Mouse (Mus musculus) forebrain, embryonic 14.5 days (tissue): Measurements from ENCODE around the gene Klf3. TPM values are rescaled to one million over a fixed set of nuclear protein-coding genes. Genes with fewer than 3 reads are reported as not detected.
"Not testable (repeated sequence)": the region's sequence is repeated elsewhere in the genome, so short reads cannot be mapped to it uniquely, and the experiment has no call there.

Experiments used
- ATAC-seq: fragments of 200-750 bp; cut with Nextera tagmentation; 2 replicates; pipeline ENCODE4 v1.8.0; 2017; ENCODE audit warnings: mild to moderate bottlenecking, moderate library complexity
- DNase-seq: peaks from one replicate; pipeline ENCODE4 v3.0.0-alpha.2; 2015; ENCODE audit warnings: low spot score
- H3K27ac ChIP-seq: fragments of 300-500 bp; sonication (generic); 2 replicates; pipeline ENCODE4 v1.5.1; 2014; ENCODE audit warnings: low read depth, mild to moderate bottlenecking, control low read depth, low read length, moderate library complexity
- H3K27me3 ChIP-seq: fragments of 300-500 bp; sonication (generic); replicated peaks from 2 replicates; pipeline ENCODE4 v1.6.1; 2014; ENCODE audit warnings: low read length, control low read depth, mixed read lengths; ENCODE audit not compliant: control insufficient read depth, insufficient read depth
- H3K36me3 ChIP-seq: fragments of 300-500 bp; sonication (generic); 2 replicates; pipeline ENCODE4 v1.6.1; 2014; ENCODE audit warnings: low read length, control low read depth; ENCODE audit not compliant: control insufficient read depth, insufficient read depth
- H3K4me1 ChIP-seq: fragments of 300-500 bp; sonication (generic); 2 replicates; pipeline ENCODE4 v1.6.1; 2014; ENCODE audit warnings: antibody characterized with exemption, low read length, control low read depth; ENCODE audit not compliant: control insufficient read depth, insufficient read depth
- H3K4me2 ChIP-seq: fragments of 300-500 bp; sonication (generic); 2 replicates; pipeline ENCODE4 v1.6.1; 2014; ENCODE audit warnings: mild to moderate bottlenecking, control low read depth, low read length
- H3K4me3 ChIP-seq: fragments of 300-500 bp; sonication (generic); 2 replicates; pipeline ENCODE4 v1.5.1; 2014; ENCODE audit warnings: low read depth, low read length, control low read depth
- H3K9ac ChIP-seq: fragments of 300-500 bp; sonication (generic); 2 replicates; pipeline ENCODE4 v1.6.1; 2014; ENCODE audit warnings: mild to moderate bottlenecking, low read length, control low read depth, moderate library complexity
- H3K9me3 ChIP-seq: fragments of 300-500 bp; sonication (generic); replicated peaks from 2 replicates; pipeline ENCODE4 v1.6.1; 2016; ENCODE audit warnings: low read length, control low read depth, mixed read lengths; ENCODE audit not compliant: control insufficient read depth
- WGBS: fragments of 180-500 bp; shearing (Covaris S2); extraction: QIAGEN DNeasy Blood & Tissue Kit; methylation state at CpG from one replicate; pipeline ENCODE4 v1.1.7; 2014; 5-methylcytosine and 5-hydroxymethylcytosine counted together
- polyA plus RNA-seq: library from polyadenylated mRNA; unstranded; fragments of >200 nt; fragmentation: Nextera tagmentation; extraction: Ambion mirVana; gene quantifications from 2 replicates; pipeline ENCODE4 v1.2.1, GENCODE M21; 2014

Klf3 gene
- polyA plus RNA-seq, 1 experiment from 2014 or later = 19.3 TPM

- Histone ChIP-seq H3K4me2 (no peak overlapping the region), H3K4me3 (no peak overlapping the region), H3K27ac (no peak overlapping the region), H3K4me1 (peaks cover 1% of the 10 kb centered on the region; the same call in 1 of the 2 replicates), H3K9me3 (no peaks in the 10 kb centered on the region), H3K36me3 (no peaks in the 10 kb centered on the region), H3K27me3 (no peaks in the 10 kb centered on the region), H3K9ac (no peak overlapping the region)
- WGBS = 87% methylated on average over 5 of the region's 5 CpGs
- no peak for DNase-seq
- no peak for ATAC-seq
Measured at GRCm38 (mm10) chr5:64867551-64867950, 64.4 kb downstream of the Klf3 start.

GRCm38 (mm10) chr5:64876086-64876830 is 73.1 kb downstream of the Klf3 start:
- H3K36me3 ChIP-seq = no peaks in the 10 kb centered on the region
- WGBS = 75% methylated on average over 12 of the region's 12 CpGs
- H3K27ac ChIP-seq = peak overlapping the region; percentile 88
- H3K9me3 ChIP-seq = no peaks in the 10 kb centered on the region
- H3K4me1 ChIP-seq = peaks cover 18% of the 10 kb centered on the region
- H3K27me3 ChIP-seq = no peaks in the 10 kb centered on the region
- ATAC-seq = no peak
- DNase-seq = peak; percentile 33
- no peak overlapping the region for H3K4me2 ChIP-seq
- no peak overlapping the region for H3K4me3 ChIP-seq
- no peak overlapping the region for H3K9ac ChIP-seq

- no peak overlapping the region for H3K4me3 ChIP-seq
- H3K27me3 ChIP-seq = no peaks in the 10 kb centered on the region
- no peak overlapping the region for H3K9ac ChIP-seq
- ATAC-seq = peak; percentile 55
- no peaks in the 10 kb centered on the region for H3K9me3 ChIP-seq
- H3K4me2 ChIP-seq = peak overlapping the region; percentile 6; the same call in 1 of the 2 replicates
- H3K27ac ChIP-seq = peak overlapping the region; percentile 88
- DNase-seq = peak; percentile 75
- peaks cover 18% of the 10 kb centered on the region for H3K4me1 ChIP-seq
- 10% methylated on average over 15 of the region's 15 CpGs for WGBS
- H3K36me3 ChIP-seq = no peaks in the 10 kb centered on the region
Measured at GRCm38 (mm10) chr5:64877235-64878026, 74.2 kb downstream of the Klf3 start.

- Histone ChIP-seq H3K9me3 (no peaks in the 10 kb centered on the region), H3K27ac (peak overlapping the region; percentile 61; the same call in 1 of the 2 replicates), H3K4me1 (peaks cover 18% of the 10 kb centered on the region), H3K4me2 (no peak overlapping the region), H3K4me3 (no peak overlapping the region), H3K27me3 (no peaks in the 10 kb centered on the region), H3K9ac (no peak overlapping the region), H3K36me3 (no peaks in the 10 kb centered on the region)
- peak; percentile 93 for ATAC-seq
- 2% methylated on average over 4 of the region's 4 CpGs for WGBS
- peak; percentile 92 for DNase-seq
Measured at GRCm38 (mm10) chr5:64878027-64878425, 74.8 kb downstream of the Klf3 start.

- 73% methylated on average over 2 of the region's 2 CpGs for WGBS
Measured at GRCm38 (mm10) chr5:64878526-64878925, 75.3 kb downstream of the Klf3 start.

GRCm38 (mm10) chr5:64879241-64879640 is 76.1 kb downstream of the Klf3 start:
- Histone ChIP-seq H3K9me3 (no peaks in the 10 kb centered on the region), H3K36me3 (no peaks in the 10 kb centered on the region), H3K4me2 (no peak overlapping the region), H3K4me1 (peaks cover 18% of the 10 kb centered on the region), H3K9ac (no peak overlapping the region), H3K27ac (peak overlapping the region; percentile 61; the same call in 1 of the 2 replicates), H3K4me3 (no peak overlapping the region), H3K27me3 (no peaks in the 10 kb centered on the region)
- WGBS = 58% methylated on average over 3 of the region's 3 CpGs
- DNase-seq = no peak
- ATAC-seq = no peak

More at GRCm38 (mm10) chr5:64878526-64878925, 75.3 kb downstream of the Klf3 start:
- peaks cover 18% of the 10 kb centered on the region for H3K4me1 ChIP-seq
- no peaks in the 10 kb centered on the region for H3K36me3 ChIP-seq
- no peaks in the 10 kb centered on the region for H3K27me3 ChIP-seq
- H3K4me2 ChIP-seq = no peak overlapping the region
- 0 out of 2 replicates have a peak, but pooled peaks have one; percentile 1 for ATAC-seq
- H3K9me3 ChIP-seq = no peaks in the 10 kb centered on the region
- H3K27ac ChIP-seq = peak overlapping the region; percentile 61; the same call in 1 of the 2 replicates
- no peak for DNase-seq
- H3K4me3 ChIP-seq = no peak overlapping the region
- no peak overlapping the region for H3K9ac ChIP-seq

- H3K27ac ChIP-seq, H3K4me3 ChIP-seq, DNase-seq, ATAC-seq, H3K9ac ChIP-seq, H3K4me2 ChIP-seq, H3K27me3 ChIP-seq, H3K9me3 ChIP-seq, H3K36me3 ChIP-seq: not testable (repeated sequence)
- peaks cover 16% of the 10 kb centered on the region for H3K4me1 ChIP-seq
- 97% methylated on average over 7 of the region's 10 CpGs for WGBS
Measured at GRCm38 (mm10) chr5:64881559-64881958, 78.4 kb downstream of the Klf3 start.

GRCm38 (mm10) chr5:64881976-64882375 is 78.8 kb downstream of the Klf3 start:
- not testable (repeated sequence) for H3K4me2 ChIP-seq, H3K9ac ChIP-seq, H3K27ac ChIP-seq, ATAC-seq, H3K27me3 ChIP-seq, H3K4me3 ChIP-seq, H3K9me3 ChIP-seq, DNase-seq, H3K36me3 ChIP-seq
- peaks cover 12% of the 10 kb centered on the region for H3K4me1 ChIP-seq
- 89% methylated on average over 8 of the region's 11 CpGs for WGBS
